Mouse (Mus musculus): ENCODE measurements at regions not wholly inside any gene's neighbourhood (a gene's known extent, or its start where the extent isn't known, plus 50 kb on each side); places are given as distances from the start of the nearest gene placed in this dataset.
"Not testable (repeated sequence)": the region's sequence is repeated elsewhere in the genome, so short reads cannot be mapped to it uniquely, and the experiment has no call there.

GRCm38 (mm10) chr12:22030717-22031116 is 613.3 kb upstream of the Ywhaq start:
- WGBS = 7% methylated on average over 41 of the region's 45 CpGs
- H3K9me3 ChIP-seq (replicated peaks); H3K27me3 ChIP-seq; H3K36me3 ChIP-seq; H3K4me1 ChIP-seq; ATAC-seq (ENCODE audit: low FRiP score); H3K27ac ChIP-seq; H3K9ac ChIP-seq: not testable (repeated sequence)
- Histone ChIP-seq H3K4me2 (replicated peaks) (peak overlapping the region; percentile 29), H3K4me3 (peak overlapping the region; percentile 18)

DNA sequence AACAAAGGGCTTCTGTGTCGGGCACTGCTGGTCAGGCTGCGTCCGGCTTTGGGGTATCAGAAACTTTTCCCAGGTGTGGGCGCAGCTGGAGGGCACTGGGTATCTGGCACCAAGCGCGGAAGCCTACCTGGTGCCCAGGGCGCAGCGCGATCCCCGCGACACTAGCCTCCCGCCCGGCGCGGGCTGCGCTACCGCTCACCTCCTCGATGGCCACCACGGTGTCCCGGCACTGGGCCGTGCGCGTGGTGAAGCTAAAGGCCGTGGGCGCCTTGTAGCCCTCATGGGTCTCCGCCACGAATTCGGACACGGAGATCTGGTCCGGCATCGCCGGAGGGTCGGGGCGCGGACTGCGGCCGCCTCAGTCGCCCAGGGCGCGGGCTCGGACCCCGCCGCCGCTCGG is 612.8 kb upstream of the Ywhaq start:
- not testable (repeated sequence) for H3K9ac ChIP-seq; H3K9me3 ChIP-seq (replicated peaks); H3K4me1 ChIP-seq; H3K36me3 ChIP-seq; H3K27me3 ChIP-seq; H3K27ac ChIP-seq; ATAC-seq (ENCODE audit: low FRiP score)
- 11% methylated on average over 39 of the region's 45 CpGs for WGBS
- Histone ChIP-seq H3K4me2 (replicated peaks) (peak overlapping the region; percentile 29), H3K4me3 (peak overlapping the region; percentile 18)
